Mouse (Mus musculus) hematopoietic stem cell, adult 5-6 weeks (primary cell): ENCODE measurements at regions not wholly inside any gene's neighbourhood (a gene's known extent, or its start where the extent isn't known, plus 50 kb on each side); places are given as distances from the start of the nearest gene placed in this dataset.
"Not testable (repeated sequence)": the region's sequence is repeated elsewhere in the genome, so short reads cannot be mapped to it uniquely, and the experiment has no call there.

Experiments used
- ATAC-seq, 2 experiments: fragments of 125-278 bp in 1 of 2; replicated peaks in 1 of 2; 2 replicates each; pipeline ENCODE4 v1.8.0; 2016 to 2017; ENCODE audit warnings: inconsistent platforms in 2 of 2, mild to moderate bottlenecking in 2 of 2, moderate number of reproducible peaks in 2 of 2, low read depth in 1 of 2, moderate TSS enrichment in 1 of 2; ENCODE audit not compliant: low FRiP score in 2 of 2, poor library complexity in 2 of 2, severe bottlenecking in 2 of 2, insufficient read depth in 1 of 2, low TSS enrichment in 1 of 2

DNA sequence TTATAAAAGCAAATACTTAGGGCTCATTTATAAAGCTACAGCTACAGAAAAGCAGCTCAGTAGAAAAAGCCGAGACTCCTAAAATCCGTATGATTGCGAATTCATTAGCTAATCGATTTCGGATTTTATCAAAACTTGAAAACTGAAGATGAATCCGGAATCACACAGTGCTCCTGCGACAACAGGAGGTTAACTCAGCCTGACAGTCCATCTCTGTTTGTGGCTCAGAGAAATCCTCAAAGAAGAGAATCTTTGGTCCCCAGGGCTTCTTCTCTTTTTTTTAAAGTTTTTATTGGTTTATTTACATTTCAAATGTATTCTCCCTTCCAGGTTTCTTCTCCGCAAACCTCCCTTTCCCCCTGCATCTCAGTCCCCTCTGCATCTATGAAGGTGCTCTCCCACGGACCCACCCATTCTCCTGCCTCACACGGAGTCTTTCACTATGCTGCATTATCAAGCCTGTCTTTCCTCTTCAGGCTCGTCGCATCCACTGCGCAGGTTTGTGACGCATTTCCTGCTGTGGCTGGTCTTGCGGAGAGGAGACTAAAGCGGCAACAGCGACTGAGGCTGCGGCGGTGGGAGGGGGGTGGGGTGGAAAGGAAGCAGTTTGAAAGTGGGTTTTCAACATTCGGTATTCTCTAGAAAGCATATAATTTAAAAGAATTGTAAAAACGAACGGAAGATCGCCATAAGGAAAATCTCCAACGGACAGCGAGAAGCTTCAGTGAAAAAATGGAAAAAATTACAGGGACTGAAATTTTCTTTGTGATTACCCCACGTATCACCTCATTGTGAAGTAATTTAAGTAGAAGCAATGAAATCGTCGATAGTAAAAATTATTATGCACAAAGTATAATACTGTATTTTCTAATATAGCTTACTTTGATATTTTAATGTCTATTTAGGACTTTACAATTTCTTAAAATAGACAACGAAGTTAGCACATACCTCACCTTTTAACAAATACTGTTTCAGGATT, 482.5 kb upstream of the Snrpn start:
- peak; percentile 64 to 73; a peak in 3 of 4 replicates for ATAC-seq

DNA sequence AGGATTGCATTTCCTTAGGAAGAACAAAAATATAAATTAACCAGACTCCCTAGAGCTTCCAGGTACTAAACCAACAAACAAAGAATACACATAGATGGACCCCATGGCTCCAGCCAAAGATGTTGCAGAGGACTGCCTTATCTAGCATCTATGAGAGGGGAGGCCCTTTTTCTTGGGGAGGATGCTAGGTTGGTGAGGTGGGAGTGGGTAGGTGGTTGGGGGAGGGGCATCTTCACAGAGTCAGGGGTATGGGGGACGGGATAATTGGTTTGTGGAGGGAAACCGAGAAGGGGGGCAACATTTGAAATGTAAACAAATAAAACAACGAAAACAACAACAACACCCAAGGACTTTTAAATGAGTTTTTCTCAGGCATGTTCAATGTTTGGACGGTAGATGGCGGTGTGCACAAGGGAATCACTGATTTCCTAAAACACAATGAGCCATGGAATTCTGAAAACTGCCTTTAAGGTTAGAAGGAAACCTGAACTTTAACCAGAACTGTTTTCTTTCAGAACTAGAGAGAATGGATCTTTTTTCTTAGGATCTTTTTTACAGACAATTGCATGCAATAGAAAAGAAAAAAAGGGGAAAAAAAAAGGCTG, 477.2 kb upstream of the Snrpn start:
- ATAC-seq: not testable (repeated sequence)
